Mouse (Mus musculus): ENCODE measurements around the gene Ankmy1.

Ankmy1 gene

DNA sequence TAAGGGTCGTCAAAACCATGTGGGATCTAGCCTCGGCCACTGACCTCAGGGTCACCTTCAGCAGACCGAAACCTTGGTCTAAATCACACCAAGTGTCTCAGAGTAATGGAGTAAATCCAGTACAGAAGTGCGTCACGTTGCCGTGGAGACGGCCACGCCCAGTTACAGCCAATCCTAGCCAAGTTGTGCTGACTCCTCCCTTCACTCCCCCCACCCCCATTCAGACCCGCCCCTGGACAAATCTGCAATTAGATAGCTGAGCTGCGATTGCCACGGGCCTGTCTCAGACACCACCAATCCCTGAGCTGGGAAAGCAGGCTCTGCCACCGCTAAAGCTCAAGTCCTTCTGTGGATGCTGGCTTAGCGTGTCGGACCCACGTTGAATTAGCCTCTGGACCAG, at the start of gene Ankmy1:
Gene Ankmy1, minus strand, starts transcription at position 121 of the 400 bp plus-strand sequence.
- peak; percentile 69 to 75 for DNase-seq (ENCODE audit: low spot score in 2 of 2)

DNA sequence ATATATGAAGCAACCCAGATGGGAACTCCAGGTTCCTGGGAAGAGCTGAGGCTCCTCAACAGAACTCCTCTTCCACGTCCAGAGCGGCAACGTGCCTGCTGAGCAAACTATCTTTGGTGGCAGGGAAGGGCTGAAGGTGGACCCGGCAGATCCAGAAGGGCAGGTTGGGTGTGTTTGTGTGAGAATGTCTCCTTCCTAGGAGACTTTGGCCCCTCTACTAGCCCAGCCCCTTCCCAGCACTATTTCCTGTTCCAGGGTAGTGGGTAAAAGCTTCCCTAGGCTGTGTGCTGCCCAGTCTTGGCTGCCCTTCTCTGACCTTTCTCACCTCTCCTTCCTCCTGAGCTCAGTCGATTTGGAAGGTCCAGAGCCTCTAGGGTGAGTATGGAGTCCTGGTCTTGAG, 47.9 kb upstream of the Ankmy1 start, which contains the start of gene Gpr35:
Gene Gpr35, plus strand, starts transcription at position 259 of the 400 bp plus-strand sequence.
- peak in 1 of 2 experiments; percentile 2 for DNase-seq (ENCODE audit: low spot score in 2 of 2)

DNA sequence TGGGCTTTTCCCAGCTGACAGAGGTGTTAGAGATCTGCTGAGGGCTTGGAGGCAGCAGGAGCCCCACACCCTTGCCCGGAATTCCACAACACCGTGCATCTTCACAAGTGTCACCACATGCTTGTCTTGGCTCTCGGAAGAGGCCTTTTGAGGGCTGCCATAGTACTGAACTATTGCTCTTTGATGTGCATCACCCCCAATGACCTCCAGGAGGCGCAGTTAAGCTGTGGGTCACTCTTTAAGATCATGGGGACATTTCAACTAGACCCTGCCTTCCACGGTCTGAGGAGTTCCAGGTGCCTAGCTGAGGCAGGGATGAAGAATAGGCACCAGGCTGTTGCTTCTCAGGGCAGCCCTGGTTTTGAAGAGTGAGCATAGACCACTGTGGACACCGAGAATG, 46.7 kb upstream of the Ankmy1 start:
- peak in 1 of 2 experiments; percentile 4 for DNase-seq (ENCODE audit: low spot score in 2 of 2)

DNA sequence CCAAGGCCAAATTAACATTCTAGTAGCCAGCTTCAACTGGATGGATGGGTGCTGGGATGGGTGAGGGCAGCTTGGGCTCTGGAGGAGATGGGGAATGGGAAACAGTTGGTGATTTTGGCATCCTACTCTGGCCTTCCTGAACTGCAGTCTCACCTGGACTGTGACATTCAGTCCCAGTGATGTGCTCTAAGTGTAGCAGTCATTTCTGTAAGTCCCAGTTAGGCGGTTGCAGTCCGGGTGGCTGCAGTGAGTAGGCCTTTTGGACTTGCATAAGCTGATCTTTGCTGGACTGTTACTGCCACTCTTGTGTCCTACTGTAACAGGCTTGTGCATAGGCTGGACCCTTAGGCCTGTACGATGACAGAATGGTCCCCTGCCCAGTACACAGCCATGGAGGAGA, 45.3 kb upstream of the Ankmy1 start:
- DNase-seq (ENCODE audit: low spot score in 2 of 2), result peak in 1 of 2 experiments; percentile 2

DNA sequence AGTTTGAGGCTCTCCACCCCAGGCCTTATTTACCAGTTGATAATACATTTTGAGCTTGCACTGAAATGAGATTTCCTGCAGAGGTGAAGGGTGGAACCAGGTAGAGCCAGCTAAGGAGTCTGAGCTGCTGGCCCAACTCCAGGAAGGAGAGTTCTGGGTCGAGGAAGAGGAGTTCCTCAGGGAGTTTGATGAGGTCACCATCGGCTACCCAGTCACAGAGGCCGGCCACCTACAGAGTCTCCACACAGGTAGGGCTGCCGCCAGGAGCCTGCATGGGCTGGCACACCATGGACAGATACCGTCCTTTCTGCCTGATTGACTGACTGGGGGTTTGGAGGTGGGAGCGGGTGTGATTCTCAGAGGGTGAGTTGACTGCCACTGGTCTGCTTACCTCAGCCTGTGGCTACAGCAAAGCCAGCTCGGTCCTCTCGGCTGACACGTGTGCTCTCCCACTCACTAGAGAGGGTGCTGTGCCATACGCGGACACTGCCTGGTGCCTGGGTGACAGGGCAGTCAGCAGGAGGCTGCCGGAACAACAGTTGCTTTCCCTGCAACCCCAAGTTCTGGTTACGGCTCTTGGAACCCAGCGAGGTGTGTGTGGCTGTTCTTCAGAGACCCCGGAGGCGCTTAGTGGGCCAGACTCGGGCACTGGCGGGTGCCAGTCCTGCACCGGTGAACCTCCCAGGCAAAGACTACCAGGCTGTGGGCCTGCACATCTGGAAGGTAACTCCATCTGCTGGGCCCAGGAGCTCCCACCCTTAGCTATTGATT, 40.7 kb upstream of the Ankmy1 start:
- DNase-seq (ENCODE audit: low spot score in 2 of 2), result no peak

DNA sequence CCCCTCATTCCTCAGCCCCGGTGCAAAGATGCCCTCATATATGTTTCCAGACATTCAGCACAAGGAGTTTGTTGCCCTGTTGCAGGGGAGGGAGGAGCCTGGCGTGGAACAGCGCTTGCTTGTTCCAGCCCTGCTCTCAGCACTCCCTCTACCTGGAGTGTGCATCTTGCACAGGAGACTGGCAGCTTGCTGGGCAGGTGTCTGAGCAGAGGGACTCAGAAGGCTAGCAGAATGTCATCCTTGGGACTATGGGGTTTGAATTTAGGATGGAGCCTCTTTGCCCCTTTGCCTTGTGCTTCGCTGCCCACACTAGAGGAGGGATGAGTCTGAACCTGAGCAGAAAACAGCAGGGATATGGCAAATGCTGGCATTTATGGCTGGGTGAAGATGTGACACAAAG, 37.0 kb upstream of the Ankmy1 start:
- DNase-seq (ENCODE audit: low spot score in 2 of 2), result no peak

DNA sequence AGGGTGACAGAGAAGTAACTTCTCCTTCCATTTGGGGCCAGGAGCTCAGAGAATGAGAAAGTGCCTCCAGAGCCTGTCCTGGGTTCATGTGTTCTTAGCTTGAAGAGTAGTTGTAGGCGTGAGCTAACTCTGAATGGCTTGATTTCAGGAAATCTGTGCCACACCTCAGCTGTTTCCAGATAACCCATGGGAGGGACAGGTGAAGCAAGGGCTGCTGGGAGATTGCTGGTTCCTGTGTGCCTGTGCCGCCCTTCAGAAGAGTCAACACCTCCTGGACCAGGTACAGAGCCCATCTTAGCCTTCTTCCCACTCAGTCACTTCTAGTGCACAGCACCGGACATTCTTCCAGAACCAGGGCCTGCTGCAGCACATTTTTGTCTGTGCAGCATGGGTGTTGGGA, 35.1 kb upstream of the Ankmy1 start:
- no peak for DNase-seq (ENCODE audit: low spot score in 2 of 2)

DNA sequence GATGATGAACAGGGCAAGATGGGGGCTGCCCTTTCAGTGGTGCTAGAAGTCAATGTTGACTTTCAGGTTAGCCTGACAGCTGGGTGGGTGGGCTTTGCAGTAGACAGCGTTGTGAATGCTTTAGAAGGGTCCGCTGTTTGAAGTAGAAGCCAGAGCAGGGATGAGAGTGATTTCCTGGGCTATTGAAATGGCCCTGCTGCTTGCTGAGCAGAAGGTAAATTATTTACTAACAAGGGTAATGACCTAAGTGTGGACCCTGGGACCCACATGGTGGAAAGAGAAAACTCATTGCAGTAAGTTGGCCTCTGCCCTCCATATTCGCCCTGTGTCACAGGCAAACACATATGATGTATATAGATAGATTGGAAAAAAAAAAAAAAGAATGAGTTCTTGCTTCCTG, 33.8 kb upstream of the Ankmy1 start:
- DNase-seq (ENCODE audit: low spot score in 2 of 2), result no peak

DNA sequence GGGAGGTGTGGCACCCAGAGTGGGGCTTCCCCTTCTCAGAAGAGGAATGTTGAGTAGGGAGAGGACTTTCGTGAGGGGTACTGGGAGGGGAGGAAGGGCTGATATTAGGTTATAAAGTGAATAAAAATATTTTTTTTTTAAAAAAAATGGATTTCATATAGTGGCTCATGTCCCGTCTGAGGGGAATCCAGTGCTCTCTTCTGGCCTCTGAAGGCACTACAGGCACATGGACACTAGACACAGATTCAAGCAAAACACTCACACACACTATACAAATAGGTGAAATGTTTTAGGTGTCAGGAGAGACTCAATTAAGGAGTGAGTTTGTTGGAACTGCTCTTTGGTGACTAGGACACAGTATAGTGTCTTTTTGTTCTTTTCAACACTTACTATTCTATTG, 33.3 kb upstream of the Ankmy1 start:
- no peak for DNase-seq (ENCODE audit: low spot score in 2 of 2)

DNA sequence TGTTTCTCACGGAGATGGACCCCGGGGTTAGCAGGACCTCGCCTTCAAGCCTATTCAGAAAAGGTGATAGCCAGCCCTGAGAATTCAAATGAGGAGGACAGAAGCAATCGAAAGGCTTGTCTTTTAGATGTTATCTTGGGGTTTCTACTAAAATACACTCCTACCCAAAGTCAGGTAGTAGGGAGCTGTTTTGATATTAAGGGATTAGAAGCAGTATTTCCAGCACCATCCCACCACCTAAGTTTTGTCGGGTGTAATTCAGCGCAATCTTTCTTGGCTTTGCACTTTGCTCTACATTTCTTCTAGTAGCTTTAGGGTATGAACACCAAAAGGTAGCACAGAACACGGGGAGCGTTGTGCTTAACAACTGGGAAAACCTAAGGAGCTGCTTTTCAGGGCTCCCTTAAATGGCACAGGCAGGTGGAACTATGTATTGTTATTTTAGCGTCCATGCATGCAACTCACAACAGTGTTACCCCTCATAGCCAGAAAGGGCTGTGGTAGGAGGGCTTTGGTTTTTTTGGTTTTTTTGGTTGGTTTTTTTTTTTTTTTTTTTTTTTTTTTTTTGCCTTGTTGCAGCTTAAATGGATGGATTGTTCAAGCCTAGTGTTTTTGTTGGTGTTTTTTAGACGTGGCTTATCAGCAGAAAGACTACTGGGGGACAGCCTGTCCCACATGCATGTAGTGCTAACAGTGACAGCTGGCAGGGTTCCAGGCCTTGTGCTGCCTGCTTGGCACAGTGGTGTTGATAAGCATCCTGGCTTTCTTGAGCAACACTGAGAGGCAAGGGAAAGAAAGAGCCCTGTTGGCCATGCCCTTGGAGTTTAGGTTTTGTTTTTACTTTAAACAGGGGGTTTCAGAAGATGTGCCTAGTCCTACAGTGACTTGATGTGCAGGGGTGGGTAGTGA, 32.6 kb upstream of the Ankmy1 start:
- peak in 1 of 2 experiments; percentile 23 for DNase-seq (ENCODE audit: low spot score in 2 of 2)

DNA sequence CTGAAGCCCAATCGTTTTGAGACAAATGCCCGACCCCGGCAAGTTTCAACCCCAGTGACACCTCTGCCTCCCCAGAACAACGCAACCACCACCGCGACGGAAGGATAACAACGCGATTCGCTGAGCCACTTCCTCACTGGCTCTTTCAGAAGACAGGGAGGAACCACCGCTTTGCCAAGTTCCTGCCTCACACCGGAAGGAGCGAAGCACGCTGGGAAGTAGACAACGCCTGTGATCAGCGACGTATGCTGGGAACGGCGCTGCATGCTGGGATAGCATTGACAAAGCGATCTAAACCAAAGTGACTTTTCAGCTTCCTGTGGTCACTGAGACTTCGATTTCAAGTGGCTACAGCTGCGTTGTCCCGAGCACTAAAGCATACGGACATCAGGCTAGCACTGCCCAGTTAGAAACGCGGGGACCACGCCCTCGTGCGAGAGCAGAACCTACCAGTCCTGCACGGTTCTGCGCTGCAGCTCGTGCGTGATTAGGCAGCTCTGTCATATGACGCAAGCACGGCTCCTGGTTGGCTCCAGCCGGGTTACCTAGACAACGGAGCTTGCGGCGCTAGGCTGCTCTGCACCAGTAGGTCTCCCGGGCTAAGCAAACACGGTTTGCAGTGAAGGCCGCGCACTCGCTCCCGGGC, 31.6 kb upstream of the Ankmy1 start, which contains the start of gene Capn10:
Gene Capn10, plus strand, starts transcription at position 195 of the 646 bp plus-strand sequence.
- DNase-seq (ENCODE audit: low spot score in 2 of 2), result peak; percentile 91 to 93

DNA sequence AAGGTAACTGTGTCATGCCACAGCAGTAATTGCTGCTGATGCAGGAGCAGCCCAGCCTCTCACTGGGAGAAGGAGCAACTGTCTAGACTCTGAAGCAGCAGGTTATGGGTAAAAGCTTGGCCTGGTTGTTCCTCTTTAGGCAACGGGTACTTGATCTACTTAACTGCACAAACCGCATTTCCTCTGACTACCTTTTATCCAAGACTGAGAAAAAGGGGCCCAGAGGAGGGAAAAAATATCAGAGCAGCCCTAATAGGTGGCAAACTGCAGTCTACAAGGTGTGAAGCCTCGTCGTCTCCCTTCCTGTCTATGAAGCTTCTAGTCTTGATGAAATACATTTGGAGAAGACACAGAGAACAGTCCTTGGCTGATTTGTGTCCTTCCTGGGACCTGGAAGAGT, 30.9 kb upstream of the Ankmy1 start:
- no peak for DNase-seq (ENCODE audit: low spot score in 2 of 2)

DNA sequence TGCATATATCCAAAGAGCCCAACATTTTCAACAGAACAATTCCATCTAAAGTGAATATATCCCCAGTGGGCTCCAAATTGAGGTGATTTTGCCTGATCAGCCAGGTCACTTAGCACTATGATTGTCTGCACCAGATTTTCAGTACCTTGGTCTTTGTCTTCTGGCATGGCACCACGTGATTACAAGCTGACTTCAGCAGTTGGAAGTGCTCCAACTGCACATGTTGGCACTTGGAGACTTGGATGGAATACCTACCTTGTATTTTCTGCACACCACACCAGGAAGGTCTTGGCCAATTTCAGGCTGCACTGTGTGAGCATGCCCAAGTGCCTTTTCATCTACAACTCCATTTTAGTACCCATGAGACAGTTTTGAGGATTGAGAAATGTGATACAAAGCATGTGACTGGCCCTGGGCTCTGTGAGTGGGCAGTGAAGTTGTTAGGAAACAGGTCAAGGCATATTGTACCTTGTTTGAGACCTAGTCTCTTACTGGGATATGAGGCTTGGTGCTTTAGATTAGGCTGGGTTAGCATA, 27.5 kb upstream of the Ankmy1 start:
- DNase-seq (ENCODE audit: low spot score in 2 of 2), result no peak

DNA sequence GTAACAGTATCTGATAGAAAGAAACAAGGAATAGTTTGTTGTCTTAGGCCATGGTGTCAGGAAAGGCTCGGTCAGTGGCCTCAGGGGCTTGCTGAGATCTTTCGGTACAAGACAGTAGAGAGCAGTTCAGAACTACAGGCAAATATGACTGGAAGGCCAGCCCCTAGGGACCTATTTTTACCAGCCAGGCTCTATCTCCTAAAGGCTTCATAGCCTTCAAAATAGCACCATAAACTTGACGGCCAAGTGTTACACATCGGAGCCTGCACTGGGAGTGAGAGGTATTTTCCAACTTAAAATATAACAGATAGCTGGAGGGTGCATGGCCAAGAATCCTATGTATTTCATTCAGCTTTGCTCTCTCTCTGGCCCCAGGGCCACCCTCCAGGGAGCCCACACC, 18.8 kb upstream of the Ankmy1 start:
- no peak for DNase-seq (ENCODE audit: low spot score in 2 of 2)

DNA sequence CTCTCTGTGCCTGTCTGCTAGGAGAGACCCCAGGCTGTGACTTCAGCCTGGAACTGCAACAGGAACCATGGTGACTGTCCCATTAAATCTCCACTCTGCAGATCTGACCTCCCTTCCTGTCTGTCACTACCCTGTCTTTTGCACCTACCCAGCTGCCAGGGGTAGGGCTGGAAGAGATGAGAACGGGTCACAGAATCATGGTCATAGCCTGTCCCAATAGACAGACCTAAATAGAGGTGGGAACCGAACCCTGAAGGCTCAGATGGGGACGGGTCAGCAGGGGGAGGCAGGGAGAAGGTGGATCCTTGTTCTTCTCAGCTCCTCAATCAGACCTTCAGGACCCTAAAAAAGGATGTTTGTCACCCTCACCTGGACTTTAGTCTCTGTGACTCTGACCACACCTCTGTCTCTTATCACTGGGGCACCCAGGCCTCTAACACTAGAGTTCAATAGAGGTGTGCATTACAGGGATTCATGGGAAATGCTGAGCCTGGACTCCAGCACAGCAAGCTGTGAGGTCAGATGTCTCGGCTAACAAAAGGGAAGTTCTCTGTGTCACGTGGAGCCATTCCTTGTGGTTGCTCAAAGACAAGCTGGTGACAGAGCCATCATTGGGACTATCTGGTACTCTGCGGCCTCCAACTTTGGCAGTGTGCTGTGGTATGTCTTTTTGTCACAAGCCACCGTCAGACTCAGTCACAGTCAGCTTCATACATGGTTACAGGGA, 17.9 kb upstream of the Ankmy1 start:
- no peak for DNase-seq (ENCODE audit: low spot score in 2 of 2)

DNA sequence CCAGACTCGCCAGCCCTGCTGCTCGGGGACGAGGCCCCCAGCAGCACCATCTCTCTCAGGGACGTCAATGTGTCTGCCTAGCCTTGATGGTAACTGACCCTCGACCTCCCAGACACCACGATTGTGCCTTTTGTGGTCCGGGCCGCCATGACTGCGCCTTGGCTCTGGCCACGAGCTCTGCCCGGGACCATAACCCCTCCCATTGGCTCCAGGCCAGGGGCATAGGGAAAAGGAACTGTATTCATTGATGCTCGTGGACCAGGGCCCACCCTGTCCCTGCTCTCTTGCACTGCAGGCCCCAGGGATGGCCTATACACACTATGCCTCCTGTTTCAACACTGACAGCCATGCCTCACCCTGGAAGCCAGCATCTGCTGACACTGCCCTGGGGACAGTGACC, 17.1 kb upstream of the Ankmy1 start:
- DNase-seq (ENCODE audit: low spot score in 2 of 2), result no peak

DNA sequence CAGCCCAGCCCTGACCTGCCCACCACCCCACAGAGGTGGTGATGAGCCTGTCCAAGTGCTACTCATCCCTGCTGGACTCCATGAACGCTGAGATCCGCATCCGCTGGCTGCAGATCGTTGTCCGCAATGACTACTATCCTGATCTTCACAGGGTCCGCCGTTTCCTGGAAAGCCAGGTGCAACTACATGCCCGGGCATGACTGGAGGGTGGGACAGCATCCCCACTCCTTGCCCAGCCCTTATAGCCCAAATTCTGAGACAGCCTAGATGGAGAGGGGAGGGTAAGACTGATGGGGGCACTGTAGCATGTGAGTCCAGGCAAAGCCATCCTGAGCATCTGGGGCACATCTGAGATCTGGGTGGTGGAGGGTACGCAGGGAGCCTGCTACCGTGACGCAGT, 16.4 kb upstream of the Ankmy1 start:
- DNase-seq (ENCODE audit: low spot score in 2 of 2), result no peak

DNA sequence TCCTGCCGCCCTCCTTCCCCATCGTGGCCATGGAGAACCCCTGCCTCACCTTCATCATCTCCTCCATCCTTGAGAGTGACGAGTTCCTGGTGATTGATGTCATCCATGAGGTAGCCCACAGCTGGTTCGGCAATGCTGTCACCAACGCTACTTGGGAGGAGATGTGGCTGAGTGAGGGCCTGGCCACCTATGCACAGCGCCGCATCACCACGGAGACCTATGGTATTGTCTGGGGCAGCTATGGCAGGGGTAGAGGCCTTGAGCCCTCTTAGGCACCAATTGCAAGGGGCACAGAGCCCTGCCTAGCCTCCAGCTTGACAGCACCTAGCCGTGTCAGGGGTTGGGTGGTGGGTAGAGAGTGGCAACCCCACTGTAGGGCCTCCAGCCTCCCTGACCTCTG, 14.0 kb upstream of the Ankmy1 start:
- no peak for DNase-seq (ENCODE audit: low spot score in 2 of 2)

DNA sequence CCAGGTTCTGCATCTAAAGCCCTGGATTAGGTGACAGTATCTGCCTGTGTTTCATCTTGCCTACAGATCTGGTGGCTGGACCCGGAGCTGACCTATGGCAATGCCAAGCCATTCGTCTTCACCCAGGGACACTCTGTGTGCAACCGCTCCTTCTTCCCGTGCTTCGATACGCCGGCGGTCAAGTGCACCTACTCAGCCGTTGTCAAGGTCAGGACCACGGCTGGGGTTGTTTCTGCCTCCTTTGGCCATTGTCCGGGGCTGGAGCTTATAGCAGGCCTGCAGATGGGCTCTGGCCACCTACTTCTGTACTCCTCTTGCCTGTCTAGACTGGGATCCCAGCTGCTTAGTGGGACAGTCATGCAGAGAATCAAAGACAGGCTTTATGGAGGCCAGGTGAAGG, 12.3 kb upstream of the Ankmy1 start:
- DNase-seq (ENCODE audit: low spot score in 2 of 2), result no peak

DNA sequence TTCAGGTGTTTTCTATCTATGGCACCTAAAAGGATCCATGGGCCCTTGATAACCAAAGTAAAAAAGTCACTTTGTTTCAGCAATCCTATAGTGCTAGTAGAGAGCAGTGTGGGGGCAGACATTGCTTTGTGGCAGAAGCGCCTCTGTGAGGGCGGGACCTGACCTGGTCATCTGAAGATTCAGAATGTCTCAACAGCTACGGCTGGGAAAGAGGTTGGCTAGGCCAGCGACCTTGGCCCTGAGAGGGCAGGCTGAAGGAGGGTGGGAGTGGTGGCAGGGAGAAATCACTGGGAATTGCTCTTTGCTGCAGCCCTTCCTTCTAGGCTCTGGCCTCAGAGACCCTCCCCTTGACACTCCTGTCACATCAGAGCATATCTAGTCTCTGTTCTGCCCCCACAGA, 11.5 kb upstream of the Ankmy1 start:
- DNase-seq (ENCODE audit: low spot score in 2 of 2), result no peak

DNA sequence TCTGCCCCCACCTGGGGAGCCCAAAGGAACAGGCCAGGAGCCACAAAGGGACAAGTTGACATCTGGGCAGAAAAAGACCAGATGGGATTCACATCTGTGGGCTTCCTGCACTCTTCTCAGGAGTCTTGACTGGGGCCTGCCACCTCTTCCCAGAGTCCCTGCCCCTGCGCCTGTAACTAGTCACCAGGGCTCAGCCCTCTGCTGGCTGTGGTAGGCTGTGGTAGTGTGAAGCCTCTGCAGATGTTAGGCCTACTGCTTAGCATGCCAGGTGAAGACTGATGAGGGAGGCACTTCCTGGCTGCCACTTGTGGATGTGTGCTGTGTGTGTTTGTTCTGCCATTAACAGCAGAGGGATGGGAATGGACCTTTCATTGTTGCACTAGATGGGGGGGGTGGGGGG, 9.6 kb upstream of the Ankmy1 start:
- DNase-seq (ENCODE audit: low spot score in 2 of 2), result no peak
